Comparison of ENCODE assay signal across 15 mouse cellular contexts in the genomic region with DNA sequence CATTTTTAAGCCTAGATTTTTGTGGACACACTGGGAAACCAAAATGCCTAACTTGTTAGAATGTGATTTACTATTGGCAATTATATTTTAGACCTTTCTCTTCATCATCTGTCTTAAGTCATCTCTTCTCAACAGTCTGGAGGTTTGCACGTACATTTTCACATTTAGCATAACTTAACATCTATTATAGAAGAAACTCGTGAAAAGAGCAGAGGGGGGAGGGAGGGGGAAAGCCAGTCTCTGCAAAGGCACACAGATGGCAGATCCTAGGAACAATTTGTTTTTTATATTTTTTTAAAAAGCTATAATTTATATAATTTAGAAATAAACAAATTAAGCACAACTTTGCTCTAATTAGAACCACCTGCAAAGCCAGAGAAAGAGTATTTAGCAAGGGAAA.
"Had no signal": no experiment of that assay in that cellular context is flagged by ENCODE, and none has a peak within 500 bp of the region (broad histone marks: within the 10 kb centered on the region; RNA-seq: fewer than 3 reads in every experiment).

No protein-coding gene starts in this region.

- H3K4me2 ChIP-seq: neural tube, embryonic 15.5 days; stomach, embryonic 15.5 days had no signal

- H3K9ac ChIP-seq: neural tube, embryonic 15.5 days; stomach, embryonic 15.5 days had no signal

- H3K9me3 ChIP-seq: neural tube, embryonic 15.5 days; stomach, embryonic 15.5 days had no signal

- H3K27me3 ChIP-seq: neural tube, embryonic 15.5 days; stomach, embryonic 15.5 days had no signal

- H3K4me3 ChIP-seq: neural tube, embryonic 15.5 days; stomach, embryonic 15.5 days had no signal

- H3K36me3 ChIP-seq: neural tube, embryonic 15.5 days; stomach, embryonic 15.5 days had no signal

- H3K4me1 ChIP-seq: stomach, embryonic 15.5 days had no signal

- DNase-seq: retina, postnatal 1 day; right cerebral cortex, adult 18-20 months; right cerebral cortex, postnatal 14 days; right cerebral cortex, postnatal 25 days; right cerebral cortex, postnatal 4 days; spleen, adult 18-20 months; thymus, adult 18-20 months; thymus, adult 2 months; thymus, postnatal 14 days; thymus, postnatal 25 days; thymus, postnatal 36 days; thymus, postnatal 4 days had no signal

- H3K27ac ChIP-seq: neural tube, embryonic 15.5 days; stomach, embryonic 15.5 days; stomach, postnatal 0 days had no signal
